22 mouse cellular contexts compared by ENCODE assay signal in genomic region chr2:84720718-84721117, GRCm38 (mm10). TPM values are rescaled to one million over a fixed set of nuclear protein-coding genes. Genes with fewer than 3 reads are reported as not detected.
"Had no signal": no experiment of that assay in that cellular context is flagged by ENCODE, and none has a peak within 500 bp of the region (broad histone marks: within the 10 kb centered on the region; RNA-seq: fewer than 3 reads in every experiment).

No protein-coding gene starts in this region.

- ATAC-seq: midbrain, embryonic 16.5 days had no signal

- H3K4me3 ChIP-seq: midbrain, embryonic 10.5 days; midbrain, embryonic 12.5 days; myocyte; neural tube, embryonic 13.5 days; neural tube, embryonic 15.5 days; stomach, embryonic 15.5 days had no signal

- H3K9ac ChIP-seq: lung, embryonic 14.5 days; midbrain, embryonic 12.5 days; neural tube, embryonic 15.5 days; stomach, embryonic 15.5 days had no signal

- H3K9me3 ChIP-seq: midbrain, embryonic 10.5 days; midbrain, embryonic 12.5 days; neural tube, embryonic 13.5 days; neural tube, embryonic 15.5 days; stomach, embryonic 15.5 days had no signal

- H3K4me2 ChIP-seq: lung, embryonic 14.5 days; midbrain, embryonic 12.5 days; neural tube, embryonic 13.5 days; neural tube, embryonic 15.5 days; stomach, embryonic 15.5 days had no signal

- H3K27me3 ChIP-seq: midbrain, embryonic 12.5 days; neural tube, embryonic 13.5 days; neural tube, embryonic 15.5 days; stomach, embryonic 15.5 days had no signal

- H3K27ac ChIP-seq: midbrain, embryonic 10.5 days; midbrain, embryonic 12.5 days; neural tube, embryonic 13.5 days; neural tube, embryonic 15.5 days; stomach, embryonic 15.5 days; stomach, postnatal 0 days had no signal

- DNase-seq: lung, adult 18-20 months; lung, embryonic 14.5 days; lung, postnatal 10 days; lung, postnatal 4 days; midbrain, embryonic 14.5 days; retina, postnatal 1 day; right cerebral cortex, adult 18-20 months; right cerebral cortex, postnatal 25 days; right cerebral cortex, postnatal 4 days; spleen, adult 18-20 months; thymus, adult 2 months; thymus, postnatal 25 days; thymus, postnatal 4 days had no signal

RNA-seq across cellular contexts. Expression of gene Gm19426, which starts 22.7 kb away (rescaled TPM):
- total RNA-seq: megakaryocyte, adult 5-6 weeks had no signal
